Mouse (Mus musculus) heart, embryonic 11.5 days (tissue): ENCODE data around the gene Lrrc1. TPM values are rescaled to one million over a fixed set of nuclear protein-coding genes. Genes with fewer than 3 reads are reported as not detected.

Experiments used
- ATAC-seq: fragments of 200-750 bp; cut with Nextera tagmentation; replicated peaks from 2 replicates; pipeline ENCODE4 v1.8.0; 2017; ENCODE audit warnings: moderate library complexity; ENCODE audit not compliant: insufficient number of reproducible peaks, low FRiP score, low TSS enrichment
- H3K27ac ChIP-seq: fragments of 300-500 bp; sonication (generic); 2 replicates; pipeline ENCODE4 v1.5.1; 2014; ENCODE audit warnings: mild to moderate bottlenecking, low read depth, low read length
- H3K27me3 ChIP-seq: fragments of 300-500 bp; sonication (generic); 2 replicates; pipeline ENCODE4 v1.6.1; 2014; ENCODE audit warnings: mild to moderate bottlenecking, low read length, mixed read lengths; ENCODE audit not compliant: control insufficient read depth, insufficient read depth
- H3K36me3 ChIP-seq: fragments of 300-500 bp; sonication (generic); 2 replicates; pipeline ENCODE4 v1.6.1; 2014; ENCODE audit warnings: mild to moderate bottlenecking, low read length, moderate library complexity, mixed read lengths; ENCODE audit not compliant: control insufficient read depth, insufficient read depth
- H3K4me1 ChIP-seq: fragments of 300-500 bp; sonication (generic); 2 replicates; pipeline ENCODE4 v1.6.1; 2014; ENCODE audit warnings: low read length; ENCODE audit not compliant: control insufficient read depth, insufficient read depth
- H3K4me2 ChIP-seq: fragments of 300-500 bp; sonication (generic); 2 replicates; pipeline ENCODE4 v1.6.1; 2014; ENCODE audit warnings: mild to moderate bottlenecking, moderate library complexity
- H3K4me3 ChIP-seq: fragments of 300-500 bp; sonication (generic); 2 replicates; pipeline ENCODE4 v1.5.1; 2014; ENCODE audit warnings: low read depth, low read length
- H3K9ac ChIP-seq: fragments of 300-500 bp; sonication (generic); 2 replicates; pipeline ENCODE4 v1.6.1; 2014; ENCODE audit warnings: mild to moderate bottlenecking, low read depth, low read length, moderate library complexity
- H3K9me3 ChIP-seq: fragments of 300-500 bp; sonication (generic); replicated peaks from 2 replicates; pipeline ENCODE4 v1.6.1; 2016; ENCODE audit warnings: low read length; ENCODE audit not compliant: control insufficient read depth
- WGBS: fragments of 180-500 bp; shearing (Covaris S2); extraction: QIAGEN DNeasy Blood & Tissue Kit; methylation state at CpG from one replicate; pipeline ENCODE4 v1.1.7; 2014; ENCODE audit not compliant: insufficient replicate concordance; 5-methylcytosine and 5-hydroxymethylcytosine counted together
- polyA plus RNA-seq: library from polyadenylated mRNA; unstranded; fragments of >200 nt; fragmentation: Nextera tagmentation; extraction: Ambion mirVana; gene quantifications from 2 replicates; pipeline ENCODE4 v1.2.1, GENCODE M21; 2014

Lrrc1 gene
- polyA plus RNA-seq, 1 experiment from 2014 or later = 13.4 TPM

DNA sequence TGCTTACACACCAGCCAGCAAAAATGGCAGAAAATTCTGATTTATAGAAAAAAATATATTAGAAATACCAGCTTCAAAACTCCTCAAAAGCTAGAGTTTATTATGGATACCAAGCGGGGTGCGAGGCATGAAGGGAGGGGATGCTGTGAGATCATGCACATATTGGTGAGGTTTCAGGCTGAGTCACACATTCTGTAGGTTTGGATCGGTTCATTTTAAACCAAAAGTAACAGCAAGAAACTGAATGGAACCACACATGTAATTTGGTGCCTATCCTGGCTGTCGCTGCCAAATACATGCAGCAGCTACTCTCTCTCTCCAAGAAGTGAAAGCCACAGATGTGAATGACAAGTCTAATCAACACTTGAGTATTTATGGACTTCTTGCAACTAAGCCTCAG lies 99.8 kb downstream of the Lrrc1 start:
- H3K9me3 ChIP-seq = no peaks in the 10 kb centered on the region
- no peaks in the 10 kb centered on the region for H3K4me1 ChIP-seq
- H3K9ac ChIP-seq = no peak overlapping the region
- no peak overlapping the region for H3K4me2 ChIP-seq
- ATAC-seq = no peak
- H3K27ac ChIP-seq = no peak overlapping the region
- no peaks in the 10 kb centered on the region for H3K27me3 ChIP-seq
- 89% methylated on average over 4 of the region's 4 CpGs for WGBS
- H3K4me3 ChIP-seq = no peak overlapping the region
- peaks cover 3% of the 10 kb centered on the region; the same call in 1 of the 2 replicates for H3K36me3 ChIP-seq

DNA sequence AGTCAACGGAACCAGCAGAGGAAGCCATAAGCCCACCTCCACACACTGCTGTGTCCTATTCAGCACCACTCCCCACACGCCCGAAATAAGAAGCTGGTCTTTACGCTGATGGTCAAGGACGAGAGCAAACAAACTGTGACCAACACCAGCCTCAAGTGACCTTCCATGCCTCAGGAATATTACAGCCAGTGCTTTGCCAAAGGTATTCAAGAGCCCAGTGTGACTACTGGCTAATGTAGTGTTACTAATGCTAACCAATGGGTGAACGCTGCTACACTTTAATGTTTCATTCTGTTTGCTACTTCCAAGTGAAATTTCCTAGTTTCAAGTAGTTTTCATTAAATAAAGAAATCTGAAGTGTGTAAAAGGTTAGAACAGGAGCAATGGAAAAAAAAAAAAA lies 105.3 kb downstream of the Lrrc1 start:
- Histone ChIP-seq H3K4me3 (no peak overlapping the region), H3K4me2 (peak overlapping the region; percentile 50), H3K27me3 (no peaks in the 10 kb centered on the region), H3K9me3 (no peaks in the 10 kb centered on the region), H3K27ac (peak overlapping the region; percentile 86), H3K4me1 (peaks cover 15% of the 10 kb centered on the region), H3K36me3 (peaks cover 3% of the 10 kb centered on the region; the same call in 1 of the 2 replicates), H3K9ac (peak overlapping the region; percentile 18; the same call in 1 of the 2 replicates)
- ATAC-seq = no peak
- WGBS = 61% methylated on average over 6 of the region's 6 CpGs

DNA sequence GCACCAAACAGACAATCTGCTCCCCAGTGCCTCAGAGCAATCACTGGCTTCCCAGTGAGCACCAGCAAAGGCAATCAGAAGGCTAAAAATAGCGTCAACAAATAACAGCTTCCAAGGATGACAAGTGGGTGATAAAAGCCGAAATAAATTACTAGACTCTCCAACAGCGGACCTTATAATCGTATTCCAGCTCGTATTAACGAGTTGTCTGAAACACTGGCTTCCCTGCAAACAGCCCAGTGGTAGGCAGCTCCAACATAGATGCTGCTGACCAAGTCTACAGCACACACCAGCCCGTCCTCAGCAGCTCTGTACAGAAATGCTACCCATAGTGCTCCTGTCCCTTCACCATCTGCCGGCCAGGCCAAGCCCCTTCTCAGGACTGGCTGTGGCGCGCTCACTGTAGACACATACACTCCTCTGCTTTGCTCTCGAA lies 105.8 kb downstream of the Lrrc1 start:
- peak overlapping the region; percentile 18; the same call in 1 of the 2 replicates for H3K9ac ChIP-seq
- no peak overlapping the region for H3K4me3 ChIP-seq
- peaks cover 3% of the 10 kb centered on the region; the same call in 1 of the 2 replicates for H3K36me3 ChIP-seq
- H3K9me3 ChIP-seq = no peaks in the 10 kb centered on the region
- peak overlapping the region; percentile 50 for H3K4me2 ChIP-seq
- peak; percentile 56 for ATAC-seq
- peaks cover 15% of the 10 kb centered on the region for H3K4me1 ChIP-seq
- H3K27ac ChIP-seq = peak overlapping the region; percentile 86
- 42% methylated on average over 11 of the region's 11 CpGs for WGBS
- H3K27me3 ChIP-seq = no peaks in the 10 kb centered on the region

DNA sequence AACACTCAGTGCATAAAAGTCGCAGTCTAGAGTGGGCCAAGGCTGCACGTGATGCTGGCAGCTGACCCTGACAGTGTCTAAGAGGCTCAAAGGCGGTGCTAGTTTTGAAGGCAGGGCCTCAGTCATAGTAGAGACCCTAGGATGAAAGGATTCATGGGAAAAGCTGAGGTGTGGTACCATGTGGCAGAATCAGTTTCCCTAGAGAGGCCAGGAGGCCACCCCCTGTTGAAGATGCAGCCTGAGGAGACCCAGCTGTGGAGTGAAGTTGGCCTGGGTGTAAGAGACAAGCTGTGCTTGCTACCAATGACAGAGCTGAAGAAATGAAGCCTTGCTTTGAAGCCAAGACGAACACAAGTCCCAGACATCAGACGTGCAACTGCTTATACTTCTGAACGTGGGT lies 107.5 kb downstream of the Lrrc1 start:
- WGBS = 85% methylated on average over 6 of the region's 6 CpGs
- Histone ChIP-seq H3K4me1 (peaks cover 15% of the 10 kb centered on the region), H3K27me3 (no peaks in the 10 kb centered on the region), H3K27ac (no peak overlapping the region), H3K36me3 (peaks cover 3% of the 10 kb centered on the region; the same call in 1 of the 2 replicates), H3K4me2 (no peak overlapping the region), H3K4me3 (no peak overlapping the region), H3K9ac (no peak overlapping the region), H3K9me3 (no peaks in the 10 kb centered on the region)
- no peak for ATAC-seq

DNA sequence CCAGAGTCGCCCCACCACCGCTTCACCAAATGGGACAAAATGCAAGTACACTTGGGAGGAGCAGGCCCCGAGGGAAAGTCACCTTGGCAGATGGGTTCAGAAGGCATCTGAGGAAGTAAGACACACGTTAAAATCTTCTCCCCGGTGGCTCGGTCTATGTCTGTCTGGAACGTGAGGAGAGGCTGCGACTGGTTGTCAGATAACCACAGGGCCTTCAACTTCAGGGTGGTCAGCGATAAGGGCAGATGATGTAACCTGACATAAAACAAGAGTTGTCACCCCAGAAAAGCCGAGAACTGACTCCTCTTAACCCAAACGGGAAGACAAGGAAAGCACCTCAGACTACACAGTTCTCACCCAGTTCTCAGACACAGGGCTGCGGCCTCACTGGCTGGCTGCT lies 109.7 kb downstream of the Lrrc1 start:
- no peak for ATAC-seq
- peaks cover 20% of the 10 kb centered on the region for H3K4me1 ChIP-seq
- 32% methylated on average over 12 of the region's 12 CpGs for WGBS
- peaks cover 3% of the 10 kb centered on the region for H3K36me3 ChIP-seq
- H3K9ac ChIP-seq = no peak overlapping the region
- no peak overlapping the region for H3K4me2 ChIP-seq
- H3K9me3 ChIP-seq = no peaks in the 10 kb centered on the region
- H3K27ac ChIP-seq = no peak overlapping the region
- no peaks in the 10 kb centered on the region for H3K27me3 ChIP-seq
- H3K4me3 ChIP-seq = no peak overlapping the region

DNA sequence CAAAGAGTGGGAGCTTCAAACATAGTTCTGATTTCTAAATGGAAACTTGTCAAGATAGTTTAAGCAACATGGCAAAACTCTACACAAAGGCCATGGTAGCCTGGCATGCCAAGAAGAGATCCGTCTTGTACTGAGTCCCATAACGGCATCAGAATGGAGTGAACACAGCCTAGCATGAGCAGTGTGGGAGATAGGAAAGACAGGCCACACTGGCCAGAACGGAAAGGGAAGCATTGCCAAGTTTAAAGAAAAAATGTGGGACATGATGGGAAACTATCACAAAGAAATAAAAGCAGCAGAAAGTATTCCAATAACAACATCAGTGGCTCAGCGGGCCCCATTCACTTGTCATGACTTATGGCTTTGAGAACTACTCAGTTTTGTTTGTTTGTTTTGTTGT lies 111.2 kb downstream of the Lrrc1 start:
- no peak for ATAC-seq
- Histone ChIP-seq H3K27me3 (no peaks in the 10 kb centered on the region), H3K9me3 (no peaks in the 10 kb centered on the region), H3K4me1 (peaks cover 30% of the 10 kb centered on the region), H3K4me3 (no peak overlapping the region), H3K36me3 (peaks cover 3% of the 10 kb centered on the region), H3K27ac (no peak overlapping the region), H3K4me2 (no peak overlapping the region), H3K9ac (no peak overlapping the region)
- WGBS = 80% methylated on average over 4 of the region's 4 CpGs

DNA sequence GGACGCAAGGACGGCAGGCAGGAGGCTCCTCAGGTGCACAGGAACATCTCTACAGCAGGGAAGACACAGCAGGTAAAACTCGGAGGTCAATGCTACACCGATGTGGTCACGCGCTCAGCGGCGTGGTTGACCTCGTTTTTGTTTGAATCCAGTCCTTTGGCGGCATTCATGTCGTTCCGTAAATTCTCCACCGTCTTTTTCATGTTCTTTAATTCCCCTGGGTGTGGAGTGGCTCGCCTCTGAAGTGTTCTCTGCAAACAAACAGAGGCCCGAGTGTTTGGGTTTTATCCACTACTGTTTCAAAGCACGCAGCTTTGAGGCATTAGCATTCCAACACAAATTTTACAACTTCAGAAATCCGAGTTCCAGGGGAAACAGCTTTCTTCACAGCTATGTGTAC lies 112.6 kb downstream of the Lrrc1 start:
- Histone ChIP-seq H3K9ac (no peak overlapping the region), H3K9me3 (no peaks in the 10 kb centered on the region), H3K4me2 (no peak overlapping the region), H3K27ac (no peak overlapping the region), H3K4me1 (peaks cover 38% of the 10 kb centered on the region), H3K4me3 (no peak overlapping the region), H3K36me3 (peaks cover 3% of the 10 kb centered on the region), H3K27me3 (no peaks in the 10 kb centered on the region)
- 84% methylated on average over 17 of the region's 17 CpGs for WGBS
- no peak for ATAC-seq

DNA sequence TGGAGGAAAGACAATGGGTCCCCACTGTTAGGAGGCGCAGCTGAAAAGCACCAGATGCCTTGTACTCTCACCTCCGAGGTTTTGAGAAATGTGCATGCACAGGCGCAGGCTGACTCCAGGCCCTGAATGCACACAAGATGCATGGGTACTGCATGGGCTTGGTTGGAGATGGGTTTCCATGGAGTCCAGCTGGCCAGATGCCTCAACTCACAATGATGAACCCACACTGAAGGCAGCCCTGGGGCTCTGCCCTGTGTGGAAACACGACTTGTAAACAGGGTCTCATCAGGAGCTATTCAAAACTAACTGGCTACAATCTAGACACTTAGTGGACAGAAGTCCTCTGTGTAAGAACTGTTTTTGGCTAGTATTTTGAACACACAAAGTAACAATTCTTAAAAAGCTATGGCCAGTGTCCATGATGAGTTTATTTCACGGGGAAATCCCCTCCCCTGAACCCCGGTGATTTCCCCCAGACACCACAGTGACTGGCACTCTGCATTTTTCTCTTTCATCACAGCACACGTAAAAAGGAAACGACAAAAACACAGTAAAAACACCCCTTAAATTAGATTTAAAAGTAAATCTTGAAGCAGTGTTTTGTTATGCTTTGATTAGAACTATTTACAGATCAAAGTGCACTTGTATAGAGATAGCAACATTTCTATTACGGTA lies 114.1 kb downstream of the Lrrc1 start:
- no peak for ATAC-seq

More for the DNA sequence above, 114.1 kb downstream of the Lrrc1 start:
- no peaks in the 10 kb centered on the region for H3K27me3 ChIP-seq
- H3K4me3 ChIP-seq = no peak overlapping the region
- peaks cover 3% of the 10 kb centered on the region for H3K36me3 ChIP-seq
- H3K27ac ChIP-seq = 0 out of 2 replicates have a peak overlapping the region, but pooled peaks have one; percentile 66
- peaks cover 39% of the 10 kb centered on the region for H3K4me1 ChIP-seq
- no peak overlapping the region for H3K4me2 ChIP-seq
- H3K9me3 ChIP-seq = no peaks in the 10 kb centered on the region
- H3K9ac ChIP-seq = no peak overlapping the region
- 68% methylated on average over 9 of the region's 9 CpGs for WGBS
